Mouse (Mus musculus) embryonic facial prominence, embryonic 10.5 days (tissue): ENCODE measurements around the gene Cdca3. TPM values are rescaled to one million over a fixed set of nuclear protein-coding genes. Genes with fewer than 3 reads are reported as not detected.
A peak's percentile ranks its signal among the peaks of the same experiment; 100 is the strongest.
"Not testable (repeated sequence)": the region's sequence is repeated elsewhere in the genome, so short reads cannot be mapped to it uniquely, and the experiment has no call there.

Source experiments
- DNase-seq: peaks from one replicate; pipeline ENCODE4 v3.0.0-alpha.2; 2017; ENCODE audit warnings: low spot score
- H3K27ac ChIP-seq: fragments of 300-500 bp; sonication (generic); replicated peaks from 2 replicates; pipeline ENCODE4 v1.5.1; 2016; ENCODE audit warnings: mild to moderate bottlenecking
- H3K27me3 ChIP-seq: fragments of 300-500 bp; sonication (generic); replicated peaks from 2 replicates; pipeline ENCODE4 v1.6.1; 2016; ENCODE audit warnings: low read depth, mild to moderate bottlenecking; ENCODE audit not compliant: poor library complexity, severe bottlenecking
- H3K36me3 ChIP-seq: fragments of 300-500 bp; sonication (generic); replicated peaks from 2 replicates; pipeline ENCODE4 v1.6.1; 2016; ENCODE audit warnings: mild to moderate bottlenecking, moderate library complexity
- H3K4me1 ChIP-seq: fragments of 300-500 bp; sonication (generic); 2 replicates; pipeline ENCODE4 v1.6.1; 2016
- H3K4me3 ChIP-seq: fragments of 300-500 bp; sonication (generic); 2 replicates; pipeline ENCODE4 v1.5.1; 2016; ENCODE audit warnings: mild to moderate bottlenecking, moderate library complexity
- H3K9me3 ChIP-seq: fragments of 300-500 bp; sonication (generic); 2 replicates; pipeline ENCODE4 v1.6.1; 2016; ENCODE audit warnings: mild to moderate bottlenecking
- WGBS: fragments of 180-500 bp; shearing (Covaris S2); methylation state at CpG from one replicate; pipeline ENCODE4 v1.1.7; 2016; 5-methylcytosine and 5-hydroxymethylcytosine counted together
- polyA plus RNA-seq: library from polyadenylated mRNA; unstranded; fragments of >200 nt; fragmentation: Nextera tagmentation; extraction: Ambion mirVana; gene quantifications from 2 replicates; pipeline ENCODE4 v1.2.1, GENCODE M21; 2016

Gene Cdca3
- polyA plus RNA-seq, 1 experiment from 2014 or later = 225 TPM

GRCm38 (mm10) chr6:124803061-124803460, 26.3 kb upstream of the Cdca3 start:
- Histone ChIP-seq H3K36me3 (no peaks in the 10 kb centered on the region), H3K27ac (no peak overlapping the region), H3K9me3 (no peaks in the 10 kb centered on the region), H3K4me1 (peaks cover 24% of the 10 kb centered on the region), H3K4me3 (no peak overlapping the region), H3K27me3 (no peaks in the 10 kb centered on the region)
- no peak for DNase-seq
- WGBS = 75% methylated on average over 3 of the region's 3 CpGs

- not testable (repeated sequence) for H3K27me3 ChIP-seq, H3K27ac ChIP-seq, H3K36me3 ChIP-seq, DNase-seq, H3K4me3 ChIP-seq, H3K9me3 ChIP-seq
- WGBS = 94% methylated on average over 4 of the region's 4 CpGs
- H3K4me1 ChIP-seq = peaks cover 31% of the 10 kb centered on the region
Measured at GRCm38 (mm10) chr6:124803691-124804090, 25.7 kb upstream of the Cdca3 start.

GRCm38 (mm10) chr6:124804341-124804740, 25.0 kb upstream of the Cdca3 start:
- Histone ChIP-seq H3K36me3 (no peaks in the 10 kb centered on the region), H3K27ac (no peak overlapping the region), H3K27me3 (no peaks in the 10 kb centered on the region), H3K4me3 (no peak overlapping the region), H3K4me1 (peaks cover 37% of the 10 kb centered on the region), H3K9me3 (no peaks in the 10 kb centered on the region)
- WGBS = 88% methylated on average over 3 of the region's 3 CpGs
- no peak for DNase-seq

GRCm38 (mm10) chr6:124805341-124806321, 23.7 kb upstream of the Cdca3 start:
- peaks cover 50% of the 10 kb centered on the region for H3K4me1 ChIP-seq
- peak; percentile 96 for DNase-seq

GRCm38 (mm10) chr6:124806446-124807140, 22.8 kb upstream of the Cdca3 start:
- Histone ChIP-seq H3K4me1 (peaks cover 54% of the 10 kb centered on the region), H3K9me3 (no peaks in the 10 kb centered on the region), H3K27me3 (no peaks in the 10 kb centered on the region), H3K27ac (peak overlapping the region; percentile 91), H3K4me3 (peak overlapping the region; percentile 66), H3K36me3 (peaks cover 20% of the 10 kb centered on the region)
- no peak for DNase-seq
- WGBS = 75% methylated on average over 7 of the region's 7 CpGs

More at GRCm38 (mm10) chr6:124805341-124806321, 23.7 kb upstream of the Cdca3 start:
- Histone ChIP-seq H3K9me3 (no peaks in the 10 kb centered on the region), H3K27me3 (no peaks in the 10 kb centered on the region), H3K4me3 (peak overlapping the region; percentile 66), H3K27ac (peak overlapping the region; percentile 91), H3K36me3 (peaks cover 10% of the 10 kb centered on the region)
- 1% methylated on average over 34 of the region's 34 CpGs for WGBS

- DNase-seq = no peak
- WGBS = 87% methylated on average over 4 of the region's 4 CpGs
- Histone ChIP-seq H3K27me3 (no peaks in the 10 kb centered on the region), H3K36me3 (peaks cover 27% of the 10 kb centered on the region), H3K27ac (0 out of 2 replicates have a peak overlapping the region, but pooled peaks have one; percentile 24), H3K9me3 (no peaks in the 10 kb centered on the region), H3K4me3 (no peak overlapping the region), H3K4me1 (peaks cover 62% of the 10 kb centered on the region)
Measured at GRCm38 (mm10) chr6:124807366-124807765, 22.0 kb upstream of the Cdca3 start.

- WGBS = 81% methylated on average over 6 of the region's 6 CpGs
- DNase-seq = no peak
- H3K27ac ChIP-seq = peak overlapping the region; percentile 87
- peaks cover 65% of the 10 kb centered on the region for H3K4me1 ChIP-seq
- H3K36me3 ChIP-seq = peaks cover 33% of the 10 kb centered on the region
- H3K27me3 ChIP-seq = no peaks in the 10 kb centered on the region
- H3K9me3 ChIP-seq = no peaks in the 10 kb centered on the region
- peak overlapping the region; percentile 66 for H3K4me3 ChIP-seq
Measured at GRCm38 (mm10) chr6:124807986-124808357, 21.4 kb upstream of the Cdca3 start.

- peaks cover 70% of the 10 kb centered on the region for H3K4me1 ChIP-seq
- H3K9me3 ChIP-seq = no peaks in the 10 kb centered on the region
- H3K27me3 ChIP-seq = no peaks in the 10 kb centered on the region
- DNase-seq = peak; percentile 87
- peaks cover 33% of the 10 kb centered on the region for H3K36me3 ChIP-seq
- H3K27ac ChIP-seq = peak within 1 kb of the TSS; percentile 87
- WGBS = 5% methylated on average over 29 of the region's 29 CpGs
- peak within 1 kb of the TSS; percentile 66 for H3K4me3 ChIP-seq
Measured at GRCm38 (mm10) chr6:124808358-124809012, 20.9 kb upstream of the Cdca3 start, which contains the start of gene Spsb2. Gene Spsb2 (plus strand): TSS chr6:124808661.

- peak; percentile 90 for DNase-seq
- H3K4me3 ChIP-seq = peak overlapping the region; percentile 66
- H3K27ac ChIP-seq = peak overlapping the region; percentile 87
- peaks cover 33% of the 10 kb centered on the region for H3K36me3 ChIP-seq
- peaks cover 72% of the 10 kb centered on the region for H3K4me1 ChIP-seq
- WGBS = under 1% methylated on average over 35 of the region's 35 CpGs
- H3K27me3 ChIP-seq = no peaks in the 10 kb centered on the region
- H3K9me3 ChIP-seq = no peaks in the 10 kb centered on the region
Measured at GRCm38 (mm10) chr6:124809052-124809774, 20.1 kb upstream of the Cdca3 start.

GRCm38 (mm10) chr6:124809775-124810538, 19.4 kb upstream of the Cdca3 start:
- H3K9me3 ChIP-seq = no peaks in the 10 kb centered on the region
- no peaks in the 10 kb centered on the region for H3K27me3 ChIP-seq
- H3K27ac ChIP-seq = peak overlapping the region; percentile 87
- WGBS = 49% methylated on average over 14 of the region's 14 CpGs
- H3K36me3 ChIP-seq = peaks cover 36% of the 10 kb centered on the region
- peak overlapping the region; percentile 66 for H3K4me3 ChIP-seq
- DNase-seq = no peak
- peaks cover 78% of the 10 kb centered on the region for H3K4me1 ChIP-seq
